Mouse (Mus musculus) layer of hippocampus, adult 18-20 months (tissue): Measurements from ENCODE around the gene Sfi1. TPM values are rescaled to one million over a fixed set of nuclear protein-coding genes. Genes with fewer than 3 reads are reported as not detected.
"Not testable (repeated sequence)": the region's sequence is repeated elsewhere in the genome, so short reads cannot be mapped to it uniquely, and the experiment has no call there.

Experiments used
- DNase-seq, 2 experiments: peaks; one replicate each; pipeline ENCODE4 v3.0.0; 2022; ENCODE audit warnings: low spot score in 2 of 2
- total RNA-seq, 2 experiments: library from RNA; stranded (reverse); gene quantifications; 2 replicates each; pipeline ENCODE4 v1.2.3; 2021

Gene Sfi1
- total RNA-seq, 2 experiments from 2014 or later = 53.9 to 67.2 TPM

DNA sequence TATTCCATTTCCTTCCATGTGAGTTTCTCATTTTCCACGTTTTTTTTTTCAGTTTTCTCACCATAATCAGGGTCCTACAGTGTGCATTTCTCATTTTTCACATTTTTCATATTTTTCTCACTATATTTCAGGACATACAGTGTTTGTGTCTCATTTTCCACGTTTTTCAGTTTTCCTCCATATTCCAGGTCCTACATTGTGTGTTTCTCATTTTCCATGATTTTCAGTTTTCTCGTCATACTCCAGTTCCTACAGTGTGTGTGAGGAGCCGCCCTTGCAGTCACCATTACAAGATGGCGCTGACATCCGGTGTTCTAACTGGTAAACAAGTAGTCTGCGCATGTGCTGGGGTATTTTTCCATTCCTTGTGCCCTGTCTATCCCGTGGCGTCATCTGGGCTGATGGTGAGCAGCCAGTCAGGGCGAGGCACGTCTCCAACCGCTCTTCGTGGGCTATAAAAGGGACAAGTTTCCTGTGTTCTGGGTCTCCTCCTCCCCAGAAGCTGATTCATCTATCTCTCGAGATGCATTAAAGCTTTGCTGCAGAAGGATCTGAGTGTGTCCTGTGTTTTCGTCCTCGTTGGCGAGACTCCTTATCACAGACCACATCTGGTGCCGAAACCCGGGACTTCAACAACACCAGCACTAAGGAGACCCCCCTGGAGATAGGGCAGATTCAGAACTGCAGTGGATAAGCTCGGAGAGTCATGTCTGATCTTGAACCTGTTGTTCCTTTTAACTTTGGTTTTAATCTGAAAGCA lies 88.6 kb downstream of the Sfi1 start:
- DNase-seq = not testable (repeated sequence)

- no peak for DNase-seq
Observed at GRCm38 (mm10) chr11:3103619-3104164, 89.6 kb downstream of the Sfi1 start.

DNA sequence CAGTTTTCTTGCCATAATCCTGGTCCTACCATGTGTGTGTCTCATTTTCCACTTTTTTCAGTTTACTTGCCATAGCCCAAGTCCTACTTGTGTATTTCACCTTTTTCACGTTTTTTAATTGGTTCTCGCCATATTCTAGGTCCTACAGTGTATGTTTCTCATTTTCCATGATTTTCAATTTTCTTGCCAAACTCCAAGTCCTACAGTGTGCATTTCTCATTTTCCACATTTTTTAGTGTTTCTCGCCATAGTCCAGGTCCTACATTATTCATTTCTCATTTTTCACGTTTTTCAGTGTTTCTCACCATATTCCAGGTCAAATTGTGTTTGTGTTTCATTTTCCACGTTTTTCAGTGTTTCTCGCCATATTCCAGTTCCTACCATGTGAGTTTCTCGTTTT lies 90.6 kb downstream of the Sfi1 start:
- DNase-seq = not testable (repeated sequence)

DNA sequence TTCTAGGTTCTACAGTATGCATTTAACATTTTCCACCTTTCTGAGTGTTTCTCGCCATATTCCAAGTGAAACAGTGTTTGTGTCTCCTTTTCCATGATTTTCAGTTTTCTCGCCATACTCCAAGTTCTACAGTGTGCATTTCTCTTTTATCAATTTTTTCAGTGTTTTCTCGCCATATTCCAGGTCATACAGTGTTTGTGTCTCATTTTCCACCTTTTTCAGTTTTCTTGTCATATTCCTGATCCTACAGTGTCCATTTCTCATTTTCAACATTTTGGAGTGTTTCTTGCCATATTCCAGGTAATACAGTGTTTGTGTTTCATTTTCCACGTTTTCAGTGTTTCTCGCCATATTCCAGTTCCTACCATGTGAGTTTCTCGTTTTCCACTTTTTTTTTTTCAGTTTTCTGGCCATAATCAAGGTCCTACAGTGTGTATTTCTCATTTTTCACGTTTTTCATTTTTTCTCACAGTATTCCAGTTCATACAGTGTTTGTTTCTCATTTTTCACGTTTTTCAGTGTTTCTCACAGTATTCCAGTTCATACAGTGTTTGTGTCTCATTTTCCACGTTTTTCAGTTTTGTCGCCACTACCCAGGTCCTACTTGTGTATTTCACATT lies 91.3 kb downstream of the Sfi1 start:
- no peak for DNase-seq

DNA sequence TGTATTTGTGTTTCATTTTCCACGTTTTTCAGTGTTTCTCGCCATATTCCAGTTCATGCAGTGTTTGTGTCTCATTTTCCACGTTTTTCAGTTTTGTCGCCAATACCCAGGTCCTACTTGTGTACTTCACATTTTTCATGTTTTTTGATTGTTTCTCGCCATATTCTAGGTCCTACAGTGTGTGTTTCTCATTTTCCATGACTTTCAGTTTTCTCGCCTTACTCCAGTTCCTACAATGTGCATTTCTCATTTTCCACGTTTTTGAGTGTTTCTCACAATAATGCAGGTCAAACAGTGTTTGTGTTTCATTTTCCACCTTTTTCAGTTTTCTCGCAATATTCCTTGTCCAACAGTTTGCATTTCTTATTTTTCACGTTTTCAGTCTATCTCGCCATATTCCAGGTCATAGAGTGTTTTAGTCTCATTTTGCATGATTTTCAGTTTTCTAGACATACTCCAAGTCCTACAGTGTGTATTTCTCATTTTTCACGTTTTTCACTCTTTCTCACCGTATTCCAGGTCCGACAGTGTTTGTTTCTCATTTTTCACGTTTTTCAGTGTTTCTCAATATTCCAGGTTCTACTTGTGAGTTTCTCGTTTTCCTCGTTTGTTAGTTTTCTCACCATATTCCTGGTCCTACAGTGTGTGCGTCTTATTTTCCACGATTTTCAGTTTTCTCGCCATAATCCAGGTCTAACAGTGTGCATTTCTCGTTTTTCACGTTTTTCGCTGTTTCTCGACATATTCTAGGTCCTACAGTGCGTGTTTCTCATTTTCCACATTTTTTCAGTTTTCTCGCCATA lies 92.0 kb downstream of the Sfi1 start:
- no peak for DNase-seq

- DNase-seq = not testable (repeated sequence)
Observed at GRCm38 (mm10) chr11:3100066-3100645, 93.1 kb downstream of the Sfi1 start.

Other genes with a start within 250 kb of the Sfi1 start
- 10 to 100 TPM; 61.8 to 75.5 TPM for gene Eif4enif1, start 8.9 kb upstream of the Sfi1 start, total RNA-seq
- gene Drg1, start 73.0 kb upstream of the Sfi1 start, total RNA-seq = 10 to 100 TPM; 92.5 to 93.4 TPM
- 10 to 100 TPM; 50.6 to 51.5 TPM for gene Patz1, start 95.4 kb upstream of the Sfi1 start, total RNA-seq
- 10 to 100 TPM; 41.6 to 46.5 TPM for gene Pik3ip1, start 136.9 kb upstream of the Sfi1 start, total RNA-seq
- 10 to 100 TPM; 90.1 to 97.5 TPM for gene Limk2, start 215.7 kb upstream of the Sfi1 start, total RNA-seq